Mouse (Mus musculus) naive thymus-derived CD4-positive, alpha-beta T cell, adult 2 months (primary cell): Measurements from ENCODE around the gene Arrdc4.

Experiments used
- DNase-seq: peaks from one replicate; pipeline ENCODE4 v3.0.0-alpha.2; 2011; ENCODE audit warnings: low read depth

Arrdc4 gene

DNA sequence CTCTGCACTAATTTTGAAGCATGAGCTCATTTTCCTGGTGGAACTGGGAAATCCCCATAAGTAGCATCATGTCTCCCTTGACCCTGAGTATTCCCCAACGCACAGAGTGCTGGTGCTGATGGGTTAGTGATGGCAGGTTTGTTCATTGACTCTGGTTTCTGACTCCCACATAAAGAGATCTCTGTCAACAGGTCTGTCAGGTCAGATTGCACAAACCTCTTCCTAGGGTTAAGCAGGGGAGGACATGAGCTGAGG lies 39.8 kb downstream of the Arrdc4 start:
- DNase-seq = no peak

DNA sequence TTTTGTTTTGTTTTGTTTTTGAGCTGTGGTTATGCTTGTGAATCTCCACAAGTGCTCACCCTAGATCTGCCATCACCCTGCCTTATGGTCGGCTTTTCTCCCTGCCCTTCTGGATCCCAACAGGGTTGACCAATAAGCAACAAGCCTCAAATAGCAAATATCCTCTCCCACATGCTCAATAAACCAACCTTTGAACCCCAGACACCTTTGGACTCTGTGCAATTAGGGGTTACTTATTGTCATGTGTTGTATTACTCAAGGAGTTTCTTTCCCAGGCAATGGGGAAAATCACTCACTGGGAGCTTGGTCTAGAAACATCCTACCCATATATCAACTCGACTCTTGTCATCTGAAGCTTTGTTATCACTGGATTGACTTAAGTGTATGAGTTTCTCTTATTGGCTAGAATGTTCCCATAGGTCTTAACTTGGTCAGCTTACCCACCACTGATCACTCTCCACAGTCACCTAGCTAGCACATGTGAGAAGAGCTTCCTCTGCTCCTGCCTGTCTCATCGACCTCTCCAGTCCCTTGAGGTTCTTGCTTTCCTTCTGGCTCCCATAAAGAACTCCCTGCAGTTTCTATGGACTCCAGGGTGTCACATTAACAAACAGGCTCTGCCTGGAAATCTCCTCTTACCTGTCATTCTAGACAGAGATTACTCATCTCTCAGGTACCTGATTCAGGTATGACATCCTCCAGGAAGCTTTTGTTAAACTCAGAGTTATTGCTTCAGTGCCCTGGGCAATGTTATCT lies 40.3 kb downstream of the Arrdc4 start:
- no peak for DNase-seq

DNA sequence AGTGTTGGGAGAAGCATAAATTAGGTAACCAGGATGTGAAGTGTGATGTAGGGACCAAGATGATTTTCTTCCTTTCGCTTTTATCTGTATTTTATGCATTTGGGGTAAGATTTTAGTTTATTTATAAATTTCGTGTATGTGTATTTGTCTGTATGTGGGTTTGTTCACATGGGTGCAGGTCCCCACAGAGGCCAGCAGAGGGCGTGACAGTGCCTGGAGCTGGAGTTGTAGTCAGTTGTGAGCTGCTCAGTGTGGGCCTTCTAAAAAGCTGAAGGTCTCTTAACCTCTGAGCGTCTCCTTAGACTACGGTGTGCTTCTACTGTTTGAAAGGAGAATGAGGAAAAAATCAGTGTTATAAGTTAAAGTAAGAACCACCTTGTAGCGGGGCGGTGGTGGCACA lies 43.9 kb downstream of the Arrdc4 start:
- DNase-seq = no peak

DNA sequence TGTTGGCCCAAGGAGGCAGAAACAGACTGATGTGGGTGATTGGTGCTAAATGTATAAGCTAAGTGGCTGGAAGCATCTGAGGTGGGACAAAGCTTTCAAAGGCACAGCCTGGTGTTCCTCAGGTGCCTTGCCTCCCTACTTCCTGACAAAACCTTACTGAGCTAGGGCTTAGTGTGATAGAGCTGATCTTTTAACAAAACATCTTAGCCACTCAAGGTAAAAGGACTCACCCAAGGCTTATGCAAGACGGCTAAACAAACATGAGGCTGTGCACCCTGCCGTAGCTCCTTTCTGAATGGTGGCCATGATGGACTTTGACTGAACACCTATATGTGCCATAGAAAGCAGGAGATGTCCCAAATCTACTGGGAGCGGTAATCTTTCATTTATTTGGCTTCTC lies 51.7 kb downstream of the Arrdc4 start:
- no peak for DNase-seq

DNA sequence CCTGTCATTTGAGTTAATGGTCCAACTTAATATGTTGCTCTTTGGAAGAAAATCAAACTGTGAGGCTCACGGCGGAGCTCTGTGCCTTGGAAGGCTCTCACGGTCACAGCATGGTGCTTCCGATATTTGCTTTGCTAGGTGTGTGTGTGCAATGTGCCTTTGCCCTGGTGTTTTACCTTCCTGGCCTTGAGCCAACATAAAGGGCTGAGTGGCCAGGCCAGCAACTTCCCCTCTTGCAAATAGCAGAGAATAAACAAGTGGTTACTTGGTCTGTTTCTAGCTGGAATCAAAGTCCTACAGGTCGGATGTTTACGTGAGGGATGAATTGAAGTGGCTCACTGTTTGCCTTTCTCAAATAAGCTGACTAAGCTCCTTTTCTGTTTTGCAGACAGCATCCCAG lies 52.1 kb downstream of the Arrdc4 start:
- DNase-seq = no peak

DNA sequence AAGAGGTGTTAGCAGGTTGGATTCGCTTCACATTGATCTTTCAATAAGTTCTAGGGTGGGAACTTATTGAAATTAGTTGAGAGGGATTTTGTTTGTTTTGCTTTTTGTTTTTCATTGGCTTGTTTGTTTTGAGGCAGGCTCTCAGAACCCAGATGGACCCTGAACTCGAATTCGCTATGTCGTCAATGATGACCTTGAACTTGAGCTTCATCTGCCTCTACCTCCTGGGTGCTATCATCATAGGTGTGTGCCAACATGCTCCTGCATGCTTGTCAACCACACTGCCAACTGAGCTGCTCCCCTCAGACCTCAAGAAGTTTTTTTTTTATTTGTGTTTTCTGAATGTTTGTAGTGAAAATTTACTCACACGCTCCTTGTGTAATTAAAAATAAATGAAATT lies 52.6 kb downstream of the Arrdc4 start:
- no peak for DNase-seq

DNA sequence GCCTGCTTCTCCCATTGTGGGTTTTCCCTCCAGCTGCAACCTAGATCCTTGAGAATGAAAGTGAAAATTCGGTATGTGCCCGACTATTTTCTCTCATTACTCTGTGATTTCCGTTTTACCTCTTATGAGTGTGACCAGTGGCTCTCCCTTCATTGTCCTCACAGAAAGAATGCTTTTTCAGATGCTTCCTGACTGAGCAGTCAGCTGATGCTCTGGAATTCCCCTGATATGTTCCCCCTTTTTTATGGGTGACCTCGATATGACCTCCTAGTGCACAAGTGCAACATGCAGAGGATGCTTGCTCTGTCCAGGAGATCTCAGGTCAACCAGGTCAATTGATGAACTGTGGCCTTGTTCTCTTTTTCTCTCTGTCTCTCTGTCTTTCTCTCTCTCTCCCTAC lies 56.3 kb downstream of the Arrdc4 start:
- no peak for DNase-seq

DNA sequence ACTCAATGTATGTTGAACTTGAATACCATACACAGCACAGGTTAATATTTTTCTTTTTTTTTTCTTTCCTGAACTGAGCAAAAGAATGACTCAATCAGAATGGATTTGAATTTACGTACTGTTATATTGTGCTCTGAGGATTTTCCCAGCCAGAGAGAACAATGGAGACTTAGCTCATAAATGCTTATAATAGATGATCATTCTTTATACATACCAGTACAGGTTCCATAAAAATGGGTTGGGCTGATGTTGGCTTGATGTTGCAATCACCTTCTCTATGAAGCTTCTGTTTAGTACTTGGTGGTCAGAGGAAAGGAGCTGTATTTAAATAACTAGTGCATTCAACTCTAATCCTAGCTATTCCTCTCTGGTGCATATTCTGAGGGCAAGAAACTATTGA lies 57.6 kb downstream of the Arrdc4 start:
- DNase-seq = no peak

DNA sequence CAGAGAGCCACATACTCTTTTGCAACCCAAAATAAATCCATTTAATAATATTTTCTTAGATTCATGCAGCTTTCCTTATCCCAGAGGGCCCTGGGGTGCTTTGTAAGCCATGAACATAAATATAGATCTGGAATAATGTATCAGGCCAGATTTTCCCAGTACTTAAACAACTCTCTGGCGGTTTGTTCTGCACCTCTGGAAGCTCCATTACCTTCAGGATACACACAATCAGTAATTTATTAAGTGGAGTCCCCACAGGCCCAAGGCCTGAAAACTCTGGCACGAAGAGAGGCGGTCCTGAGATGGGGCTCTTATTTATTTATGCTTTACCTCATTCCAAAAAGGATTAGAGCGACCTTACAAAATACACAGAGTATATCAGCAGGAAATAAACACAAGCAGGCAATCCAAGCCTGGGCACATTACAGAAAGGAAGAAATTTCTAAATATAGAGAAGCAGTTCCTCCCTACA lies 61.9 kb downstream of the Arrdc4 start:
- no peak for DNase-seq
